Mouse (Mus musculus) liver, embryonic 11.5 days (tissue): ENCODE data around the gene Pik3c2b. TPM values are rescaled to one million over a fixed set of nuclear protein-coding genes. Genes with fewer than 3 reads are reported as not detected.

Experiments used
- ATAC-seq: fragments of 200-750 bp; cut with Nextera tagmentation; replicated peaks from 2 replicates; pipeline ENCODE4 v1.8.0; 2017; ENCODE audit warnings: moderate number of reproducible peaks, mild to moderate bottlenecking, moderate TSS enrichment, moderate library complexity; ENCODE audit not compliant: low FRiP score
- DNase-seq: peaks from one replicate; pipeline ENCODE4 v3.0.0-alpha.2; 2017; ENCODE audit warnings: low spot score
- H3K27ac ChIP-seq: fragments of 300-500 bp; sonication (generic); 2 replicates; pipeline ENCODE4 v1.5.1; 2014; ENCODE audit warnings: mild to moderate bottlenecking, low read depth, low read length, control low read depth
- H3K27me3 ChIP-seq: fragments of 300-500 bp; sonication (generic); replicated peaks from 2 replicates; pipeline ENCODE4 v1.6.1; 2014; ENCODE audit warnings: low read length, mixed read lengths; ENCODE audit not compliant: control insufficient read depth, insufficient read depth
- H3K36me3 ChIP-seq: fragments of 300-500 bp; sonication (generic); 2 replicates; pipeline ENCODE4 v1.6.1; 2014; ENCODE audit warnings: mild to moderate bottlenecking, low read length, moderate library complexity, mixed read lengths; ENCODE audit not compliant: control insufficient read depth, insufficient read depth
- H3K4me1 ChIP-seq: fragments of 300-500 bp; sonication (generic); replicated peaks from 2 replicates; pipeline ENCODE4 v1.6.1; 2014; ENCODE audit warnings: low read length, mixed read lengths; ENCODE audit not compliant: control insufficient read depth, insufficient read depth
- H3K4me2 ChIP-seq: fragments of 300-500 bp; sonication (generic); 2 replicates; pipeline ENCODE4 v1.6.1; 2014; ENCODE audit warnings: mild to moderate bottlenecking, control low read depth, moderate library complexity
- H3K4me3 ChIP-seq: fragments of 300-500 bp; sonication (generic); 2 replicates; pipeline ENCODE4 v1.5.1; 2014; ENCODE audit warnings: low read depth, low read length, control low read depth
- H3K9ac ChIP-seq: fragments of 300-500 bp; sonication (generic); 2 replicates; pipeline ENCODE4 v1.6.1; 2014; ENCODE audit warnings: low read depth, low read length, control low read depth
- H3K9me3 ChIP-seq: fragments of 300-500 bp; sonication (generic); 2 replicates; pipeline ENCODE4 v1.6.1; 2016; ENCODE audit warnings: low read length, inconsistent platforms, mixed read lengths; ENCODE audit not compliant: control insufficient read depth
- WGBS: fragments of 180-500 bp; shearing (Covaris S2); extraction: QIAGEN DNeasy Blood & Tissue Kit; methylation state at CpG from one replicate; pipeline ENCODE4 v1.1.7; 2014; 5-methylcytosine and 5-hydroxymethylcytosine counted together
- polyA plus RNA-seq: library from polyadenylated mRNA; unstranded; fragments of >200 nt; fragmentation: Nextera tagmentation; extraction: Ambion mirVana; gene quantifications from 2 replicates; pipeline ENCODE4 v1.2.1, GENCODE M21; 2014

The Pik3c2b gene
- polyA plus RNA-seq, 1 experiment from 2014 or later = 3.5 TPM

DNA sequence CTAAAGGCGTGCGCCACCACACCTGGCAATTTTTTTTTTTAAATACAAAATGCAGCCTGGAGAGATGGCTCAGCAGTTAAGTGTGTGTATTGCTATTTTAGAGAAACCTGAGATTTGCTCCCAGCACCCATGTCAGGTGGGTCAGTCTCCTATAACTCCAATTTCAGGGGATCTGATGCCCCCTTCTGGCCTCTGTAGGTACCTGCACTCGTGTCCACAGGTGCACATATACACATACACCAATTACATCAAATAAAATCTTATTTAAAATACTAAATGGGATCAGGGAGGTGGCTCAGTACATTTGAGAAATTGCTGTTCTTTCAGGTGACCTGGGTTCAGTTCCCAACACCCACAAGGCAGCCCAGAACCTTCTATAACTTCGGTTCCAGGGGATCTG lies 70.6 kb downstream of the Pik3c2b start:
- no peak for DNase-seq
- no peak for ATAC-seq
- Histone ChIP-seq H3K36me3 (no peaks in the 10 kb centered on the region), H3K9me3 (no peaks in the 10 kb centered on the region), H3K4me3 (no peak overlapping the region), H3K27me3 (no peaks in the 10 kb centered on the region), H3K4me2 (no peak overlapping the region), H3K27ac (no peak overlapping the region), H3K4me1 (peaks cover 15% of the 10 kb centered on the region), H3K9ac (no peak overlapping the region)
- 82% methylated on average over 4 of the region's 4 CpGs for WGBS

DNA sequence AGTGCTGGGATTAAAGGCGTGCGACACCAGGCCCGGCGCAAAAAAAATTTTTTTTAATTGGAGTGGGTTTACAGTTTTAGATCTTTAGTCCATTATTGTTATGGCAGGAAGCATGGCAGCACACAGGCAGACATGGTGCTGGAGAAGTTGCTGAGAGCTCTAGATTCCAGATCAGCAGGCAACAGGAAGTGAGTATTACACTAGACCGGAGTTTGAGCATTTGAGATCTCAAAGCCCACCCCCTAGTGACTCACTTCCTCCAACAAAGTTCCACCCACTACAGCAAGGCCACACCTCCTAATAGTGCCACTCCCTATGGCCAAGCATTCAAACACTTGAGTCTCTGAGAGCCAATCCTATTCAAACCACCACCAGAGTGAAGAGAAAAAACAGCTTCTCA lies 72.7 kb downstream of the Pik3c2b start:
- ATAC-seq (peak; percentile 69), DNase-seq (no peak)
- Histone ChIP-seq H3K36me3 (no peaks in the 10 kb centered on the region), H3K4me1 (peaks cover 15% of the 10 kb centered on the region), H3K4me3 (no peak overlapping the region), H3K9ac (no peak overlapping the region), H3K4me2 (no peak overlapping the region), H3K9me3 (no peaks in the 10 kb centered on the region), H3K27ac (peak overlapping the region; percentile 70), H3K27me3 (no peaks in the 10 kb centered on the region)
- 78% methylated on average over 5 of the region's 5 CpGs for WGBS

DNA sequence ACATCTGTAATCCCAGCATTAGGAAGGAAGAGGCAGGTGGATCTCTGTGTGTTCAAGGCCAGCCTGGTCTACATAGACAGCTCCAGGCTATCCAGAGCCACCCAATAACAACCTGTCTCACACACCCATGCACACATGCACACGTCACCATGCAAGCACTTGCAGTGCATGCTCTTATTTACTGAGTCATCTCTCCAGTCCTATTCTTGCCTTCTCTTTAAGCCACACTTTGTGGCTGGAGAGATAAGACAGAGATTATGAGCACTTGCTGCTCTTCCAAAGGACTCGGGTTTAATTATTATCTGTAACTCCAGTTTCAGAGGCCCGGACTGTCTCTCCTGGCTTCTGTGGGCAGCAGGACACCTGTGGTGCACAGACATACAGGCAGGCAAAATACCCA lies 73.4 kb downstream of the Pik3c2b start:
- Histone ChIP-seq H3K27me3 (no peaks in the 10 kb centered on the region), H3K4me2 (peak overlapping the region; percentile 8; the same call in 1 of the 2 replicates), H3K36me3 (no peaks in the 10 kb centered on the region), H3K4me1 (peaks cover 15% of the 10 kb centered on the region), H3K4me3 (no peak overlapping the region), H3K27ac (peak overlapping the region; percentile 70), H3K9ac (no peak overlapping the region), H3K9me3 (no peaks in the 10 kb centered on the region)
- 25% methylated on average over 3 of the region's 3 CpGs for WGBS
- DNase-seq = no peak
- peak; percentile 96 for ATAC-seq

DNA sequence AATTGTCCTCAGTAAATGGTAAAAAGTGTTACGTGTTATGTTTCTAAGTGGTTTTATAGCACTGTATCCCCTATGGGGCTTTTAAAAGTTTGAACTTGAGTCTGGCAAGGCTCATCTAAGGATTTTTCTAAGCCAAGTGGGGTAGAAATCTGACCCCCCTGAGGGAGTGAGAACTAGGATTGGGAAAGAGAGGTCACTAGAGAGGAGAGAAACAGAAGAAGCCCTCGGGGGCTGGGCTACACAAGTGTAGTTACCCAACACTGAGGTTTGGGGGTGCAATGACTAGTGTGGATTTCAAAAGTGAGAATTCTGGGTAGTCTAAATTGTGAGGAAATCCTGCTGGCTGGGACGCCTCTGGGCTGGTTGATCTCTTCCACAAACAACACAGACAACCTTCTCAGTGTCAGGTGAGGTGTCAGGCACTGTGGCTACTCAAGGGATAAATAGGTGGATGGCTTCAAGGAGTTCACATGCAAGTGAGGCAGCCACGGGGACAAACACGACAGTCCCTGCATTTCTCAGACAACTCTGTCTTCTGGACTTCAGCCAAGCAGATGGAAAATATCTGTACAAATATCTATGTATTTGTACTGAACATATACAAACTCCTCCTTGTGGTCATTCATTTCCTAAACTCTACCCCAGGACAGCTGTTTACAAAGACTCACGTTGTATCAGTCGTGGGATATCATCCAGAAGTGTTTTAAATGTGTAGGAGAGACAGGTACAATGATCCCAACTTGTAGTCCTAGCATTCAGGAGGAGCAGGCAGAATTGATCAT lies 74.7 kb downstream of the Pik3c2b start:
- Histone ChIP-seq H3K4me3 (no peak overlapping the region), H3K27ac (0 out of 2 replicates have a peak overlapping the region, but pooled peaks have one; percentile 70), H3K36me3 (no peaks in the 10 kb centered on the region), H3K4me2 (no peak overlapping the region), H3K9me3 (no peaks in the 10 kb centered on the region), H3K4me1 (peaks cover 15% of the 10 kb centered on the region), H3K9ac (no peak overlapping the region), H3K27me3 (no peaks in the 10 kb centered on the region)
- WGBS = 60% methylated on average over 7 of the region's 7 CpGs
- DNase-seq = no peak
- ATAC-seq = no peak

DNA sequence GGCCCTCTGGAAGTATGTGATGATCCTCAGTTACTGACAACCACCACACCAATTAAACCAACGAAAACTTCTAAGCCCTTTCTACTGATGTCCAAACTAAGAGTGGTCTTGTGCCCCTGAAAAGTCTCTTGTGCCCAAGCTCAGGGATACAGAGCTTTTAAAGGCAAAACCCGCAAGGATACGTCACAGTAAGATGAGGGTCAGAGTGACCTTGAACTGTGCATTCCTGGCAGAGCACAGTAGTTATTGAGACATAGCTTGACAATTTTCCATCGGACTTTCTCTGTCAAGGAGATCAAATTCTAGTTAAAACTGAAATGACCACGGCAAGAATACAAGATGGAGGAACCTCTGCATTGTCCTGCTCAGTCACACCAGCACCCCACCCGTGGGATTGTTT lies 75.8 kb downstream of the Pik3c2b start:
- no peak for DNase-seq
- no peak overlapping the region for H3K4me3 ChIP-seq
- ATAC-seq = no peak
- no peak overlapping the region for H3K4me2 ChIP-seq
- no peaks in the 10 kb centered on the region for H3K9me3 ChIP-seq
- H3K27ac ChIP-seq = no peak overlapping the region
- no peaks in the 10 kb centered on the region for H3K36me3 ChIP-seq
- 57% methylated on average over 6 of the region's 6 CpGs for WGBS
- H3K9ac ChIP-seq = no peak overlapping the region
- H3K4me1 ChIP-seq = peaks cover 15% of the 10 kb centered on the region
- H3K27me3 ChIP-seq = no peaks in the 10 kb centered on the region

DNA sequence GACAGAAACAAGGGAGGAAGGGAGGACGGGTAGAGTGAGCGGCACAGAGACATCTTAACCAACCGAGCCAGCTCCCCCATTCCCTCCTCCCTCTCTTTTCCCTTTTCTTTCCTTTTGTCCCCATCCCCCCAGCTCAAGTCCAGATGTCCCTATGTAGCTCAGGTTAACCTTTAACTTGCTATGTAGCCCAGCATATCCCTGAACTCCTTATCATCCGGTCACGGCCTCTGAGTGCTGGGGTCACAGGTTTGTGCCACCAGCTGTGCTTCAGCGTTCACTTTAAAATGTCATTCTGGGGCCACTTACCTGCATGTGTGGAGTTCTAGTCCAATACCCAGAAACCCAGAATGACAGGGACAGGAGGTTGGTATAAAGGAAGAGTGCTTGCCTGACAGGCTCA lies 78.7 kb downstream of the Pik3c2b start:
- peak; percentile 40; the same call in 1 of the 2 replicates for ATAC-seq

DNA sequence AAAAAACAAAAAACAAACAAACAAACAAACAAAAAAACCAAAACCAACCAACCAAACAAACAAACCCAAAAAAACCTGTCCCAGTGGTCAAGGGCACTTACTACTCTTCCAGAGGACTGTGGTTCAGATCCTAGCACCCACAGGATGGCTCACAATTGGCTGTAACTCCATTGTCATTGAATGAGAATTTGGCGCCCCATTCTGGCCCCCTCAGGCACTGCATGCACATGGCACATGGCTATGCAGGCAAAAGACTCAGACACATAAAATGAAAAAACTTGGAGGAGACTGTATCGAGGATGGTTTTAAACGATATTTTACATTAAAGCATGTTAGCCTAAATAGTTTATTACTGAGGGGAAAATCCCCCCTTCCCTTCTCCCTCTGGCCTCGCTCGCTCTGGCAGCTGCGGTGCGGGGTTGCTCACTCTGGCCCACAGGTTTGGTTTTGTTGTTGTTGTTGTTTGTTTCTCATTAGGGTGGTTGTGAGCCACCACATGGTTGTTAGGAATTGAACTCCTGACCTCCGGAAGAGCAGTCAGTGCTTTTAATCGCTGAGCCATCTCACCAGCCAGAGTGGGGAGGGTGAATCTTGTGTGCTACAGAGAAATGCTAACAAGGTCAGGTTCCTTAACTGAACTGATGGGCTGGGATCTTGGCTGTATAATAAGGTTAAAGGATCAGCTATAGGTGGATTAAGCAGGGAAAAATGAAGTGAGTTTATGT lies 80.3 kb downstream of the Pik3c2b start:
- no peaks in the 10 kb centered on the region for H3K36me3 ChIP-seq
- DNase-seq (no peak), ATAC-seq (no peak)
- WGBS = 83% methylated on average over 9 of the region's 9 CpGs
- no peak overlapping the region for H3K4me2 ChIP-seq
- no peaks in the 10 kb centered on the region for H3K9me3 ChIP-seq
- peaks cover 9% of the 10 kb centered on the region; the same call in 1 of the 2 replicates for H3K4me1 ChIP-seq
- no peak overlapping the region for H3K4me3 ChIP-seq
- no peaks in the 10 kb centered on the region for H3K27me3 ChIP-seq
- no peak overlapping the region for H3K9ac ChIP-seq
- H3K27ac ChIP-seq = no peak overlapping the region; the same call in 1 of the 2 replicates

More for the DNA sequence above, 78.7 kb downstream of the Pik3c2b start:
- DNase-seq = no peak
- 74% methylated on average over 6 of the region's 6 CpGs for WGBS
- H3K4me2 ChIP-seq = no peak overlapping the region
- no peaks in the 10 kb centered on the region for H3K27me3 ChIP-seq
- H3K4me3 ChIP-seq = no peak overlapping the region
- H3K9me3 ChIP-seq = no peaks in the 10 kb centered on the region
- no peaks in the 10 kb centered on the region for H3K36me3 ChIP-seq
- H3K27ac ChIP-seq = no peak overlapping the region
- H3K9ac ChIP-seq = no peak overlapping the region
- peaks cover 18% of the 10 kb centered on the region for H3K4me1 ChIP-seq

DNA sequence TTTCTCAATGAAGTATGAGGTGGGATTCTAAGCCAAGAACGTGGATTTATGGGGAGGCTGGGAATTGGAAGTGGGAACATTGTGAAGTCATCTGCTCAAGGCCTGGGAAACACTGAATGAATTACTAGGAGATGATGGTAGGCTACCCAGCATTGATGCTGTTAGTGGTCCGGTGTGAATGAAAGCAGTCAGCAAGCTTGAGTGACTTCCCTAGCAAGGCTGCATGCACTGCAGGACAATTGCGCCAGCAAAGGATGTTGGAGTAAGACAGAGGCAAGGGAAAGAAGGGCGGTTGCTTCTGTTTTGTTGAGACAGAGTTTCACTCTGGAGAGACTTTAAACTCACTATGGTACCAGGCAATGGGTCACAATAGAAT lies 80.9 kb downstream of the Pik3c2b start:
- DNase-seq = no peak
- Histone ChIP-seq H3K4me3 (no peak overlapping the region), H3K36me3 (no peaks in the 10 kb centered on the region), H3K9ac (no peak overlapping the region), H3K27ac (no peak overlapping the region; the same call in 1 of the 2 replicates), H3K27me3 (no peaks in the 10 kb centered on the region), H3K9me3 (no peaks in the 10 kb centered on the region), H3K4me1 (peaks cover 9% of the 10 kb centered on the region; the same call in 1 of the 2 replicates), H3K4me2 (no peak overlapping the region)
- 77% methylated on average over 4 of the region's 4 CpGs for WGBS
- ATAC-seq = no peak
